Mouse (Mus musculus): ENCODE data around the gene C130050O18Rik. TPM values are rescaled to one million over a fixed set of nuclear protein-coding genes. Genes with fewer than 3 reads are reported as not detected.

C130050O18Rik gene
- polyA plus RNA-seq, 1 experiment from 2014 or later: 4.6 TPM

GRCm38 (mm10) chr5:139432747-139433508, 27.8 kb downstream of the C130050O18Rik start:
- no peak for ATAC-seq (ENCODE audit: insufficient number of reproducible peaks, low FRiP score, low TSS enrichment, low read depth)
- 60% methylated on average over 7 of the region's 7 CpGs for WGBS
- no peak overlapping the region for H3K9ac ChIP-seq

DNA sequence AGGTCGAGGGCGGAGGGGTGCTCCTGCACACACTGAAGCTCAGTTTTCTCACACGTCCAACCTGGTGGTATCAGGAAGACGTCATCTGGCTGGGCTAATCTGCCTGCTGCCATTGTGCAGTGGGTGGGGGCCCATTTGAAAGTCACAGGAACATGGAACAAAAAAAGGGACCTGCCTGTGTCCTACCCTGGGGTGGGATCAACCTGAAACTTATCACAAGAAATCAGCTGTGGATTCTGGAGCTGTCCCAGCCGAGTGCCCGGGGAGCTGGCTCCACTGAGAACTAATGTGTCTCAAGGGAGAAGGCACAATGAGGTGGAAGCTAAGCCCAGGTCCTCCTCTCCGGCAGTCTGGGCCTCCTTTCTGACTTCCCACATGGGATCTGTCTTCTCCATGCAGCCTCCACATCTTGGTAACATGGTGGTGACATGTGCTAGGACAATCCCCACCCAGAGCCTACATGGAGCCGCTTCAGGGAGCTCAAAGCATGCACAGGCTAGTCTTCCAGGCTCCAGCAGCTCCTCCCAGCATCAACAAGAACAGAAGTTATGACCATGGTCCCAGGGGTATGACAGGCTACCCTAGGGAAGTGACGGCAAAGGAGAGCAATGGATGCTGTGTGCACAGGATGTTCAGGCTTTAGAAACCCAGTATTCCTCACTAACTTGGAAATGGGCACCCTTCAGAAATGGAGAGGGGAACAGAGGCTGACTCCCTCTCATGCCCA, 28.9 kb downstream of the C130050O18Rik start:
- H3K4me2 ChIP-seq (replicated peaks): no peak overlapping the region
- peaks cover 14% of the 10 kb centered on the region for H3K4me1 ChIP-seq
- no peaks in the 10 kb centered on the region for H3K36me3 ChIP-seq
- 76% methylated on average over 9 of the region's 9 CpGs for WGBS
- H3K27me3 ChIP-seq: no peaks in the 10 kb centered on the region
- no peak for ATAC-seq (ENCODE audit: insufficient number of reproducible peaks, low FRiP score, low TSS enrichment, low read depth)
- H3K4me3 ChIP-seq (replicated peaks): no peak overlapping the region
- H3K9me3 ChIP-seq (replicated peaks): no peaks in the 10 kb centered on the region
- no peak overlapping the region for H3K27ac ChIP-seq (replicated peaks)
- no peak overlapping the region for H3K9ac ChIP-seq

More at GRCm38 (mm10) chr5:139432747-139433508, 27.8 kb downstream of the C130050O18Rik start:
- Histone ChIP-seq H3K27me3 (no peaks in the 10 kb centered on the region), H3K4me1 (peaks cover 16% of the 10 kb centered on the region), H3K4me2 (replicated peaks) (no peak overlapping the region), H3K27ac (replicated peaks) (no peak overlapping the region), H3K9me3 (replicated peaks) (no peaks in the 10 kb centered on the region), H3K4me3 (replicated peaks) (no peak overlapping the region), H3K36me3 (no peaks in the 10 kb centered on the region)

DNA sequence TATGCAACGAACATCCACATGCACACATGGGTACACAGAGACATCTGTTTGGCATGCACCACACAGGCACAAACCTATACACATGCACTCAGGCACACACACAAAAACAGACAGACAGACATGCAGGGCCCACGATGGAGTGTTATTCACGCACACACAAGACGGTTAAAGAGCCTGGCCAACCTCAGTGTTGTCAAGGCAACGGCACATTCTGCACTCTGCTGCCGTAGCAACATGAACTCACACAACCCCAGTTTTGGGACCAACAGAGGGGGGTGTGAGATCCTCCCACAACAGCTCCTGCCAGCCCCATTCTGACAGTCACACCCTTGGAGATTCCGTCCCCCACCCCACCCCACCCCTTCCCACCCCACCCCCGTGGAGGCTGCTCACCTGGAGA, 29.9 kb downstream of the C130050O18Rik start:
- no peak overlapping the region for H3K4me3 ChIP-seq (replicated peaks)
- no peaks in the 10 kb centered on the region for H3K9me3 ChIP-seq (replicated peaks)
- no peak for ATAC-seq (ENCODE audit: insufficient number of reproducible peaks, low FRiP score, low TSS enrichment, low read depth)
- no peaks in the 10 kb centered on the region for H3K36me3 ChIP-seq
- 55% methylated on average over 8 of the region's 8 CpGs for WGBS
- no peaks in the 10 kb centered on the region for H3K27me3 ChIP-seq
- no peak overlapping the region for H3K4me2 ChIP-seq (replicated peaks)
- H3K4me1 ChIP-seq: peaks cover 11% of the 10 kb centered on the region
- H3K9ac ChIP-seq: no peak overlapping the region
- no peak overlapping the region for H3K27ac ChIP-seq (replicated peaks)

DNA sequence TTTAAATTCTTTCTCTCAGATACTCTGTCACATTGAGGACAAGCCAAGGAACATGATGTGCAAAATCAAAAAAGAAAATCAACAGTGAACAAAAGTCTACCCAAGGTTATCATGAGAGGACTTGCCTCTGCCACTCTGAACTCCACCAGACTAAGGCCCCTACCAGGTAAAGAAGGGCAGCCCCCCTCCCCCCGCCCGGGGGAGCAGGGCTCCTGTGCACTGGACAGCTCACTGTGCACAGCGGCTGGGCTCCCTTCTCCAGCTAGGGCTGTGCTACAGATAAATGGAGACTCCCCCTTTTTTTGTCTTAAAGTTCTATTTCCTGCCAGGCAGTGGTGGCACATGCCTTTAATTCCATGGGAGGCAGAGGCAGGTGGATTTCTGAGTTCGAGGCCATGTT, 32.7 kb downstream of the C130050O18Rik start:
- ATAC-seq (ENCODE audit: insufficient number of reproducible peaks, low FRiP score, low TSS enrichment, low read depth): no peak
- Histone ChIP-seq H3K27ac (replicated peaks) (no peak overlapping the region), H3K9me3 (replicated peaks) (no peaks in the 10 kb centered on the region), H3K4me3 (replicated peaks) (no peak overlapping the region), H3K36me3 (no peaks in the 10 kb centered on the region), H3K4me2 (replicated peaks) (no peak overlapping the region), H3K27me3 (no peaks in the 10 kb centered on the region), H3K4me1 (0 out of 2 replicates have a peak, but pooled peaks cover 12% of the 10 kb centered on the region), H3K9ac (no peak overlapping the region)
- 95% methylated on average over 4 of the region's 4 CpGs for WGBS

DNA sequence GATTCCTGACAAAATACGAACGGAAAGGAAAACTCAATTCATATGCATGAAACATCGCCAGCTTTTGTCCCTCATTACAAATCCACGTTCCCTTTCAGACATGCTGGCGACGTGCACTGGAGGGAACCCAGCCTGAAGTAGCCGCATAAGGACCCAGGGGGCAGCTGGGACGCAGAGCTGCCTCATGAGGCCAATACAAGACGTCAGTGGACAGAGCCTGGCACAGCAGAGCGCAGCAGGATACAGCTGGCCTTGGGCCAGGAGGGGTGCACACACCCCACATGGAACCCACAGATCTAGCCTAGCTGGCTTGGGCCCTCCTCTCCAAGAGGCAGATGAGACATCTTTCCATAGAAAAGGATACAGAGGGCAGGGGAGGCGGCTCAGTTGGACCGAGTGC, 33.4 kb downstream of the C130050O18Rik start:
- Histone ChIP-seq H3K4me3 (replicated peaks) (no peak overlapping the region), H3K36me3 (no peaks in the 10 kb centered on the region), H3K9me3 (replicated peaks) (no peaks in the 10 kb centered on the region), H3K4me2 (replicated peaks) (no peak overlapping the region), H3K27me3 (no peaks in the 10 kb centered on the region), H3K4me1 (0 out of 2 replicates have a peak, but pooled peaks cover 17% of the 10 kb centered on the region), H3K9ac (no peak overlapping the region), H3K27ac (replicated peaks) (no peak overlapping the region)
- WGBS: 77% methylated on average over 12 of the region's 12 CpGs
- ATAC-seq (ENCODE audit: insufficient number of reproducible peaks, low FRiP score, low TSS enrichment, low read depth): no peak

GRCm38 (mm10) chr5:139440451-139440850, 35.4 kb downstream of the C130050O18Rik start:
- WGBS: 84% methylated on average over 5 of the region's 5 CpGs
- H3K4me2 ChIP-seq (replicated peaks): no peak overlapping the region
- no peak overlapping the region for H3K4me3 ChIP-seq (replicated peaks)
- no peak overlapping the region for H3K27ac ChIP-seq (replicated peaks)
- ATAC-seq (ENCODE audit: insufficient number of reproducible peaks, low FRiP score, low TSS enrichment, low read depth): no peak
- 0 out of 2 replicates have a peak, but pooled peaks cover 13% of the 10 kb centered on the region for H3K4me1 ChIP-seq
- no peaks in the 10 kb centered on the region for H3K27me3 ChIP-seq
- H3K36me3 ChIP-seq: no peaks in the 10 kb centered on the region
- H3K9ac ChIP-seq: no peak overlapping the region
- no peaks in the 10 kb centered on the region for H3K9me3 ChIP-seq (replicated peaks)

GRCm38 (mm10) chr5:139440926-139441725, 36.0 kb downstream of the C130050O18Rik start:
- H3K4me3 ChIP-seq (replicated peaks): no peak overlapping the region
- 93% methylated on average over 11 of the region's 11 CpGs for WGBS
- H3K9me3 ChIP-seq (replicated peaks): no peaks in the 10 kb centered on the region
- no peak overlapping the region for H3K9ac ChIP-seq
- H3K36me3 ChIP-seq: no peaks in the 10 kb centered on the region
- H3K27ac ChIP-seq (replicated peaks): no peak overlapping the region
- no peak overlapping the region for H3K4me2 ChIP-seq (replicated peaks)
- no peaks in the 10 kb centered on the region for H3K27me3 ChIP-seq
- 0 out of 2 replicates have a peak, but pooled peaks cover 12% of the 10 kb centered on the region for H3K4me1 ChIP-seq
- ATAC-seq (ENCODE audit: insufficient number of reproducible peaks, low FRiP score, low TSS enrichment, low read depth): no peak

- Histone ChIP-seq H3K27ac (replicated peaks) (no peak overlapping the region), H3K4me1 (0 out of 2 replicates have a peak, but pooled peaks cover 12% of the 10 kb centered on the region), H3K9me3 (replicated peaks) (no peaks in the 10 kb centered on the region), H3K9ac (no peak overlapping the region), H3K4me3 (replicated peaks) (no peak overlapping the region), H3K27me3 (no peaks in the 10 kb centered on the region), H3K36me3 (no peaks in the 10 kb centered on the region), H3K4me2 (replicated peaks) (no peak overlapping the region)
- 95% methylated on average over 2 of the region's 2 CpGs for WGBS
- no peak for ATAC-seq (ENCODE audit: insufficient number of reproducible peaks, low FRiP score, low TSS enrichment, low read depth)
Observed at GRCm38 (mm10) chr5:139441726-139442018, 36.6 kb downstream of the C130050O18Rik start.

DNA sequence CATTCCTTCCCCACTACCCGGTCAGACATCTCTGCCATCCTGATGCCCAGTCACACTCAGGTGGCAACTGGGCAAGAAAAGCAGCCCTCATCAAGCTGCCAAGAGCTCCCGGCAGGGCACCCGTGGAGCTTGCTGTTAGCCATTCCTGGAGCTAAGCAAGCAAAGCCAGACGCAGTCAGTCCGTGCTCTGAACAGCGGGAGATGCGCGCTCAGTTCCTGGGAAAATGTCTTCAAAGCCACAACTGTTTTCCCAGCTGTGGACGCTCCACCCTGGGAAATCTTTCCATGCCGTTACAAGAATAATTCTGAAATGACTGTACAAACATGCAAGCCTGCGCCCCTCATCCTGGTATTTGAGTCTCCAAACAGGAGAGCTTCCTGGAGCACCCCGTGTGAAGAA, 37.3 kb downstream of the C130050O18Rik start:
- 0 out of 2 replicates have a peak, but pooled peaks cover 12% of the 10 kb centered on the region for H3K4me1 ChIP-seq
- H3K4me2 ChIP-seq (replicated peaks): no peak overlapping the region
- WGBS: 65% methylated on average over 12 of the region's 12 CpGs
- no peaks in the 10 kb centered on the region for H3K9me3 ChIP-seq (replicated peaks)
- H3K36me3 ChIP-seq: no peaks in the 10 kb centered on the region
- no peak overlapping the region for H3K9ac ChIP-seq
- ATAC-seq (ENCODE audit: insufficient number of reproducible peaks, low FRiP score, low TSS enrichment, low read depth): no peak
- no peak overlapping the region for H3K27ac ChIP-seq (replicated peaks)
- H3K4me3 ChIP-seq (replicated peaks): no peak overlapping the region
- H3K27me3 ChIP-seq: no peaks in the 10 kb centered on the region

DNA sequence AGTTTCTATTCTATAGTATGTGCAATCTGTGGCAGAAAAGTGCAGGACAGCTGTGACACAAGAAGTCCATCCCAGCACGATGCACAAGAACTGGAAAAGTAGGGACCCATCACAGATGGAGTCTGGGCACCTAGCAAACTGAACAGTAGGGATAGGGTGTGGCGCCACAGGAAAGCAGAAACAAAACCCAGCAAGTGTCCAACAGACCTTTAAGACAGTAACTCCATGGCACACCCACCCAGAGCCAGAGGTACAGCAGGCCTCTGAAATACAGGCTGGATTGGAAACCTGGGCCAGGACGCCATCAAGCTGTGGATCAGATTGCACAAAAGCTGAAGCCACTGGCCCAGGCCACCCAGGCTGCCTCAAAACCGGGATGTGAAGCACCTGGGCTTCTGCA, 37.9 kb downstream of the C130050O18Rik start:
- no peaks in the 10 kb centered on the region for H3K9me3 ChIP-seq (replicated peaks)
- no peak overlapping the region for H3K4me2 ChIP-seq (replicated peaks)
- no peak overlapping the region for H3K4me3 ChIP-seq (replicated peaks)
- no peak for ATAC-seq (ENCODE audit: insufficient number of reproducible peaks, low FRiP score, low TSS enrichment, low read depth)
- 0 out of 2 replicates have a peak, but pooled peaks cover 12% of the 10 kb centered on the region for H3K4me1 ChIP-seq
- no peaks in the 10 kb centered on the region for H3K27me3 ChIP-seq
- no peak overlapping the region for H3K27ac ChIP-seq (replicated peaks)
- H3K36me3 ChIP-seq: no peaks in the 10 kb centered on the region
- 64% methylated on average over 4 of the region's 4 CpGs for WGBS
- H3K9ac ChIP-seq: no peak overlapping the region

DNA sequence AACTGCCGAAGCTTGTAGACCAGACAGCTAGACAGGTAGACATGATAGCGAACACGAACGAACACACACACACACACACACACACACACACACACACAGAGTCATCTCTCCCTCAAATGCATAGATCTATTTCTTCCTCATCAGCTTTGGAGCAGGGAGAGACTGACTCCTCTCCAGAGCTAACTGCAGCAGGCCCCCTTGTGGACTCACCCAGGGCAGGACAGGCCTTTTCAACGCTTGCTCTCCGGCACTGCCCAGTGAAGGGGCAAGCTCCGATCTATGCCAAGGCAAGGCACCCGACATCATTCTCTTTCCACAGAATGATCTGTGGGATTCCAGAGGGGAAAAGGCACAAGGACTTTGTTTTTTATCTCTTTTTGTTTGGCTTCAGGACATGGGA, 40.2 kb downstream of the C130050O18Rik start:
- Histone ChIP-seq H3K9me3 (replicated peaks) (no peaks in the 10 kb centered on the region), H3K4me1 (peaks cover 24% of the 10 kb centered on the region), H3K27ac (replicated peaks) (no peak overlapping the region), H3K36me3 (no peaks in the 10 kb centered on the region), H3K9ac (no peak overlapping the region), H3K27me3 (no peaks in the 10 kb centered on the region), H3K4me2 (replicated peaks) (no peak overlapping the region), H3K4me3 (replicated peaks) (no peak overlapping the region)
- WGBS: 82% methylated on average over 8 of the region's 8 CpGs
- no peak for ATAC-seq (ENCODE audit: insufficient number of reproducible peaks, low FRiP score, low TSS enrichment, low read depth)

Measured in embryonic facial prominence, embryonic 15.5 days (tissue).